Mouse (Mus musculus): Measurements from ENCODE around the gene Ap1s1. TPM values are rescaled to one million over a fixed set of nuclear protein-coding genes. Genes with fewer than 3 reads are reported as not detected.

The Ap1s1 gene
- polyA plus RNA-seq, 1 experiment, result not detected

GRCm38 (mm10) chr5:137051125-137051524 is 5.2 kb upstream of the Ap1s1 start:
- Histone ChIP-seq H3K4me3 (ENCODE audit: insufficient read depth, low read depth, low read length) (no peak overlapping the region), H3K27ac (ENCODE audit: insufficient read depth, low read depth, low read length) (peak overlapping the region; percentile 80), H3K4me1 (ENCODE audit: control insufficient read depth, insufficient read depth, low read length) (peaks cover 21% of the 10 kb centered on the region)
- TF ChIP-seq POLR2A (IDR thresholded peaks at IDR 0.05; ENCODE audit: insufficient read depth, low read depth, low read length) (no peak), CTCF (IDR thresholded peaks at IDR 0.05; ENCODE audit: insufficient read depth, low read depth, low read length) (no peak)
- WGBS, result 45% methylated on average over 6 of the region's 6 CpGs

- Histone ChIP-seq H3K27ac (ENCODE audit: insufficient read depth, low read depth, low read length) (no peak overlapping the region), H3K4me1 (ENCODE audit: control insufficient read depth, insufficient read depth, low read length) (peaks cover 16% of the 10 kb centered on the region), H3K4me3 (ENCODE audit: insufficient read depth, low read depth, low read length) (no peak overlapping the region)
- no peak for TF ChIP-seq CTCF (IDR thresholded peaks at IDR 0.05; ENCODE audit: insufficient read depth, low read depth, low read length)
These were observed 1.1 kb upstream of the Ap1s1 start for GRCm38 (mm10) chr5:137046991-137047390.

GRCm38 (mm10) chr5:137046324-137046718 is 386 bp upstream of the Ap1s1 start:
- Histone ChIP-seq H3K4me1 (ENCODE audit: control insufficient read depth, insufficient read depth, low read length) (peaks cover 13% of the 10 kb centered on the region), H3K4me3 (ENCODE audit: insufficient read depth, low read depth, low read length) (peak overlapping the region; percentile 15), H3K27ac (ENCODE audit: insufficient read depth, low read depth, low read length) (peak overlapping the region; percentile 79)
- 14% methylated on average over 5 of the region's 5 CpGs for WGBS
- TF ChIP-seq CTCF (IDR thresholded peaks at IDR 0.05; ENCODE audit: insufficient read depth, low read depth, low read length) (no peak), POLR2A (IDR thresholded peaks at IDR 0.05; ENCODE audit: insufficient read depth, low read depth, low read length) (no peak)

- no peak overlapping the region for H3K4me3 ChIP-seq (ENCODE audit: insufficient read depth, low read depth, low read length)
- TF ChIP-seq CTCF (IDR thresholded peaks at IDR 0.05; ENCODE audit: insufficient read depth, low read depth, low read length), result no peak
- TF ChIP-seq POLR2A (IDR thresholded peaks at IDR 0.05; ENCODE audit: insufficient read depth, low read depth, low read length), result no peak
- H3K4me1 ChIP-seq (ENCODE audit: control insufficient read depth, insufficient read depth, low read length), result peaks cover 7% of the 10 kb centered on the region
- H3K27ac ChIP-seq (ENCODE audit: insufficient read depth, low read depth, low read length), result no peak overlapping the region
- WGBS, result 97% methylated on average over 7 of the region's 7 CpGs
These were observed 1.9 kb downstream of the Ap1s1 start for GRCm38 (mm10) chr5:137043997-137044396.

GRCm38 (mm10) chr5:137041442-137041841 is 4.5 kb downstream of the Ap1s1 start:
- peaks cover 10% of the 10 kb centered on the region for H3K4me1 ChIP-seq (ENCODE audit: control insufficient read depth, insufficient read depth, low read length)
- WGBS, result 88% methylated on average over 10 of the region's 10 CpGs
- H3K4me3 ChIP-seq (ENCODE audit: insufficient read depth, low read depth, low read length), result no peak overlapping the region
- no peak overlapping the region for H3K27ac ChIP-seq (ENCODE audit: insufficient read depth, low read depth, low read length)
- TF ChIP-seq POLR2A (IDR thresholded peaks at IDR 0.05; ENCODE audit: insufficient read depth, low read depth, low read length) (no peak), CTCF (IDR thresholded peaks at IDR 0.05; ENCODE audit: insufficient read depth, low read depth, low read length) (no peak)

GRCm38 (mm10) chr5:137039453-137039852 is 6.5 kb downstream of the Ap1s1 start:
- whole genome bisulfite sequencing, result 96% methylated on average over 10 of the region's 10 CpGs
- Histone ChIP-seq H3K27ac (ENCODE audit: insufficient read depth, low read depth, low read length) (no peak overlapping the region), H3K4me1 (ENCODE audit: control insufficient read depth, insufficient read depth, low read length) (peaks cover 17% of the 10 kb centered on the region), H3K4me3 (ENCODE audit: insufficient read depth, low read depth, low read length) (no peak overlapping the region)
- TF ChIP-seq POLR2A (IDR thresholded peaks at IDR 0.05; ENCODE audit: insufficient read depth, low read depth, low read length) (no peak), CTCF (IDR thresholded peaks at IDR 0.05; ENCODE audit: insufficient read depth, low read depth, low read length) (no peak)

- no peak for TF ChIP-seq POLR2A (IDR thresholded peaks at IDR 0.05; ENCODE audit: insufficient read depth, low read depth, low read length)
- TF ChIP-seq CTCF (IDR thresholded peaks at IDR 0.05; ENCODE audit: insufficient read depth, low read depth, low read length), result no peak
These were observed 9.7 kb downstream of the Ap1s1 start for GRCm38 (mm10) chr5:137036211-137036610.

GRCm38 (mm10) chr5:137032641-137033074 is 13.3 kb downstream of the Ap1s1 start:
- peak; percentile 24; the same call in 1 of the 2 replicates for TF ChIP-seq POLR2A (IDR thresholded peaks at IDR 0.05; ENCODE audit: insufficient read depth, low read depth, low read length)
- no peak for TF ChIP-seq CTCF (IDR thresholded peaks at IDR 0.05; ENCODE audit: insufficient read depth, low read depth, low read length)
- H3K27ac ChIP-seq (ENCODE audit: insufficient read depth, low read depth, low read length), result no peak overlapping the region
- under 1% methylated on average over 48 of the region's 49 CpGs for WGBS

More at GRCm38 (mm10) chr5:137036211-137036610, 9.7 kb downstream of the Ap1s1 start:
- H3K4me1 ChIP-seq (ENCODE audit: control insufficient read depth, insufficient read depth, low read length), result peaks cover 31% of the 10 kb centered on the region
- H3K27ac ChIP-seq (ENCODE audit: insufficient read depth, low read depth, low read length), result peak overlapping the region; percentile 67
- 50% methylated on average over 13 of the region's 13 CpGs for WGBS
- no peak overlapping the region for H3K4me3 ChIP-seq (ENCODE audit: insufficient read depth, low read depth, low read length)

GRCm38 (mm10) chr5:137032033-137032421 is 13.9 kb downstream of the Ap1s1 start:
- Histone ChIP-seq H3K27ac (ENCODE audit: insufficient read depth, low read depth, low read length) (peak overlapping the region; percentile 37; the same call in 1 of the 2 replicates), H3K4me1 (ENCODE audit: control insufficient read depth, insufficient read depth, low read length) (peaks cover 43% of the 10 kb centered on the region), H3K4me3 (ENCODE audit: insufficient read depth, low read depth, low read length) (peak overlapping the region; percentile 71)
- WGBS, result 1% methylated on average over 33 of the region's 33 CpGs
- no peak for TF ChIP-seq POLR2A (IDR thresholded peaks at IDR 0.05; ENCODE audit: insufficient read depth, low read depth, low read length)
- no peak for TF ChIP-seq CTCF (IDR thresholded peaks at IDR 0.05; ENCODE audit: insufficient read depth, low read depth, low read length)

More at GRCm38 (mm10) chr5:137032641-137033074, 13.3 kb downstream of the Ap1s1 start:
- Histone ChIP-seq H3K4me1 (ENCODE audit: control insufficient read depth, insufficient read depth, low read length) (peaks cover 47% of the 10 kb centered on the region), H3K4me3 (ENCODE audit: insufficient read depth, low read depth, low read length) (peak overlapping the region; percentile 71)

Data from olfactory bulb, adult 2 months (tissue).